Mouse (Mus musculus): ENCODE data around the gene Cpsf6.

GRCm38 (mm10) chr10:117380721-117381570, 1.1 kb upstream of the Cpsf6 start:
- TF ChIP-seq CTCF (IDR thresholded peaks at IDR 0.05; ENCODE audit: low read depth, low read length) (no peak), POLR2AphosphoS5 (IDR thresholded peaks at IDR 0.05; ENCODE audit: insufficient replicate concordance, low read depth, low read length) (no peak), GATA1 (IDR thresholded peaks at IDR 0.05; ENCODE audit: borderline replicate concordance, low read length) (no peak), TAL1 (conservative IDR thresholded peaks at IDR 0.05; ENCODE audit: low read depth, low read length) (no peak), GATA2 (IDR thresholded peaks at IDR 0.05; ENCODE audit: borderline replicate concordance, low read depth, low read length) (no peak)
